Mouse (Mus musculus) neural tube, embryonic 13.5 days (tissue): ENCODE results near the gene Rnf157. TPM values are rescaled to one million over a fixed set of nuclear protein-coding genes. Genes with fewer than 3 reads are reported as not detected.
"Not testable (repeated sequence)": the region's sequence is repeated elsewhere in the genome, so short reads cannot be mapped to it uniquely, and the experiment has no call there.

Source experiments
- ATAC-seq: fragments of 200-750 bp; cut with Nextera tagmentation; 2 replicates; pipeline ENCODE4 v1.8.0; 2017; ENCODE audit warnings: low read depth, mild to moderate bottlenecking, moderate TSS enrichment, moderate library complexity
- H3K27ac ChIP-seq: fragments of 300-500 bp; sonication (generic); replicated peaks from 2 replicates; pipeline ENCODE4 v1.5.1; 2015; ENCODE audit warnings: moderate library complexity, mild to moderate bottlenecking, inconsistent platforms
- H3K27me3 ChIP-seq: fragments of 300-500 bp; sonication (generic); 2 replicates; pipeline ENCODE4 v1.6.1; 2015; ENCODE audit warnings: mild to moderate bottlenecking, inconsistent platforms
- H3K36me3 ChIP-seq: fragments of 300-500 bp; sonication (generic); 2 replicates; pipeline ENCODE4 v1.6.1; 2015; ENCODE audit warnings: mild to moderate bottlenecking, inconsistent platforms
- H3K4me1 ChIP-seq: fragments of 300-500 bp; sonication (generic); replicated peaks from 2 replicates; pipeline ENCODE4 v1.6.1; 2015; ENCODE audit warnings: inconsistent platforms
- H3K4me2 ChIP-seq: fragments of 300-500 bp; sonication (generic); 2 replicates; pipeline ENCODE4 v1.6.1; 2015; ENCODE audit warnings: inconsistent platforms, mild to moderate bottlenecking, moderate library complexity
- H3K4me3 ChIP-seq: fragments of 300-500 bp; sonication (generic); 2 replicates; pipeline ENCODE4 v1.5.1; 2015; ENCODE audit warnings: mild to moderate bottlenecking, inconsistent platforms
- H3K9ac ChIP-seq: fragments of 300-500 bp; sonication (generic); 2 replicates; pipeline ENCODE4 v1.6.1; 2015; ENCODE audit warnings: moderate library complexity, mild to moderate bottlenecking, inconsistent platforms
- H3K9me3 ChIP-seq: fragments of 300-500 bp; sonication (generic); 2 replicates; pipeline ENCODE4 v1.6.1; 2016; ENCODE audit warnings: inconsistent platforms
- WGBS: fragments of 180-500 bp; shearing (Covaris S2); methylation state at CpG from one replicate; pipeline ENCODE4 v1.1.7; 2015; 5-methylcytosine and 5-hydroxymethylcytosine counted together
- polyA plus RNA-seq: library from polyadenylated mRNA; unstranded; fragments of >200 nt; fragmentation: Nextera tagmentation; extraction: Ambion mirVana; gene quantifications from 2 replicates; pipeline ENCODE4 v1.2.1, GENCODE M21; 2015

Rnf157 gene
- polyA plus RNA-seq, 1 experiment from 2014 or later: 72.0 TPM

GRCm38 (mm10) chr11:116432593-116433355 lies 19.9 kb upstream of the Rnf157 start:
- peaks cover 13% of the 10 kb centered on the region for H3K36me3 ChIP-seq
- no peak overlapping the region for H3K9ac ChIP-seq
- H3K4me3 ChIP-seq: no peak overlapping the region
- H3K27ac ChIP-seq: no peak overlapping the region
- H3K4me1 ChIP-seq: peaks cover 33% of the 10 kb centered on the region
- WGBS: 74% methylated on average over 8 of the region's 8 CpGs
- no peaks in the 10 kb centered on the region for H3K27me3 ChIP-seq
- ATAC-seq: no peak
- H3K4me2 ChIP-seq: no peak overlapping the region
- no peaks in the 10 kb centered on the region for H3K9me3 ChIP-seq

GRCm38 (mm10) chr11:116432127-116432526 lies 19.3 kb upstream of the Rnf157 start:
- no peak for ATAC-seq
- H3K4me3 ChIP-seq: no peak overlapping the region
- H3K9ac ChIP-seq: no peak overlapping the region
- H3K27me3 ChIP-seq: no peaks in the 10 kb centered on the region
- peaks cover 6% of the 10 kb centered on the region for H3K36me3 ChIP-seq
- H3K4me2 ChIP-seq: no peak overlapping the region
- 76% methylated on average over 6 of the region's 6 CpGs for WGBS
- no peaks in the 10 kb centered on the region for H3K9me3 ChIP-seq
- no peak overlapping the region for H3K27ac ChIP-seq
- peaks cover 26% of the 10 kb centered on the region for H3K4me1 ChIP-seq

GRCm38 (mm10) chr11:116431428-116432077 lies 18.7 kb upstream of the Rnf157 start:
- Histone ChIP-seq H3K9me3 (no peaks in the 10 kb centered on the region), H3K27ac (no peak overlapping the region), H3K9ac (no peak overlapping the region), H3K36me3 (peaks cover under 1% of the 10 kb centered on the region; the same call in 1 of the 2 replicates), H3K27me3 (no peaks in the 10 kb centered on the region), H3K4me1 (peaks cover 20% of the 10 kb centered on the region), H3K4me3 (no peak overlapping the region), H3K4me2 (no peak overlapping the region)
- ATAC-seq: no peak
- WGBS: 60% methylated on average over 11 of the region's 11 CpGs

GRCm38 (mm10) chr11:116430723-116431427 lies 18.0 kb upstream of the Rnf157 start:
- Histone ChIP-seq H3K27ac (no peak overlapping the region), H3K4me1 (peaks cover 14% of the 10 kb centered on the region), H3K36me3 (no peaks in the 10 kb centered on the region; the same call in 1 of the 2 replicates), H3K9ac (no peak overlapping the region), H3K4me3 (no peak overlapping the region), H3K4me2 (no peak overlapping the region), H3K27me3 (no peaks in the 10 kb centered on the region), H3K9me3 (no peaks in the 10 kb centered on the region)
- ATAC-seq: no peak
- 49% methylated on average over 22 of the region's 22 CpGs for WGBS

- Histone ChIP-seq H3K4me2 (no peak overlapping the region), H3K9ac (no peak overlapping the region), H3K4me3 (no peak overlapping the region), H3K27me3 (no peaks in the 10 kb centered on the region), H3K36me3 (no peaks in the 10 kb centered on the region), H3K9me3 (no peaks in the 10 kb centered on the region), H3K27ac (no peak overlapping the region), H3K4me1 (peaks cover 5% of the 10 kb centered on the region; the same call in 1 of the 2 replicates)
- 86% methylated on average over 9 of the region's 9 CpGs for WGBS
- no peak for ATAC-seq
Measured at GRCm38 (mm10) chr11:116429862-116430613, 17.2 kb upstream of the Rnf157 start.

GRCm38 (mm10) chr11:116428872-116429859 lies 16.3 kb upstream of the Rnf157 start:
- H3K27ac ChIP-seq: no peak overlapping the region
- no peaks in the 10 kb centered on the region for H3K36me3 ChIP-seq
- H3K4me3 ChIP-seq: no peak overlapping the region
- no peak overlapping the region for H3K9ac ChIP-seq
- H3K27me3 ChIP-seq: no peaks in the 10 kb centered on the region
- WGBS: 59% methylated on average over 13 of the region's 13 CpGs
- 0 out of 2 replicates have a peak, but pooled peaks cover 4% of the 10 kb centered on the region for H3K4me1 ChIP-seq
- no peak for ATAC-seq
- no peak overlapping the region for H3K4me2 ChIP-seq
- H3K9me3 ChIP-seq: no peaks in the 10 kb centered on the region

GRCm38 (mm10) chr11:116426852-116427575 lies 14.2 kb upstream of the Rnf157 start:
- Histone ChIP-seq H3K9me3 (no peaks in the 10 kb centered on the region), H3K27me3 (no peaks in the 10 kb centered on the region), H3K9ac (no peak overlapping the region), H3K4me1 (no peaks in the 10 kb centered on the region), H3K4me2 (no peak overlapping the region), H3K4me3 (no peak overlapping the region), H3K36me3 (no peaks in the 10 kb centered on the region), H3K27ac (no peak overlapping the region)
- WGBS: 76% methylated on average over 6 of the region's 6 CpGs
- no peak for ATAC-seq

- H3K4me3 ChIP-seq, H3K4me2 ChIP-seq, H3K36me3 ChIP-seq, H3K9ac ChIP-seq, ATAC-seq, H3K9me3 ChIP-seq, H3K27ac ChIP-seq, H3K27me3 ChIP-seq, H3K4me1 ChIP-seq: not testable (repeated sequence)
- WGBS: 86% methylated on average over 11 of the region's 11 CpGs
Measured at GRCm38 (mm10) chr11:116426328-116426727, 13.5 kb upstream of the Rnf157 start.

- Histone ChIP-seq H3K36me3 (no peaks in the 10 kb centered on the region), H3K4me3 (no peak overlapping the region), H3K4me1 (no peaks in the 10 kb centered on the region), H3K27me3 (no peaks in the 10 kb centered on the region), H3K27ac (no peak overlapping the region), H3K9me3 (no peaks in the 10 kb centered on the region), H3K4me2 (no peak overlapping the region), H3K9ac (no peak overlapping the region)
- 62% methylated on average over 8 of the region's 8 CpGs for WGBS
- no peak for ATAC-seq
Measured at GRCm38 (mm10) chr11:116424621-116425407, 12.0 kb upstream of the Rnf157 start.
